Mouse (Mus musculus): ENCODE measurements around the gene Ppargc1a.

Ppargc1a gene

GRCm38 (mm10) chr5:51552483-51553091, 14.9 kb downstream of the Ppargc1a start:
- no peak for DNase-seq (ENCODE audit: low read depth)

GRCm38 (mm10) chr5:51551852-51552482, 15.6 kb downstream of the Ppargc1a start:
- no peak for DNase-seq (ENCODE audit: low read depth)

GRCm38 (mm10) chr5:51547442-51548035, 20.0 kb downstream of the Ppargc1a start:
- DNase-seq (ENCODE audit: low read depth), result no peak

- DNase-seq (ENCODE audit: low read depth), result no peak
Observed at GRCm38 (mm10) chr5:51546817-51547216, 20.7 kb downstream of the Ppargc1a start.

- no peak for DNase-seq (ENCODE audit: low read depth)
Observed at GRCm38 (mm10) chr5:51545133-51546049, 22.1 kb downstream of the Ppargc1a start.

GRCm38 (mm10) chr5:51544141-51544735, 23.3 kb downstream of the Ppargc1a start:
- no peak for DNase-seq (ENCODE audit: low read depth)

- no peak for DNase-seq (ENCODE audit: low read depth)
Observed at GRCm38 (mm10) chr5:51541557-51541956, 26.0 kb downstream of the Ppargc1a start.

GRCm38 (mm10) chr5:51540816-51541215, 26.7 kb downstream of the Ppargc1a start:
- no peak for DNase-seq (ENCODE audit: low read depth)

GRCm38 (mm10) chr5:51539563-51539962, 28.0 kb downstream of the Ppargc1a start:
- no peak for DNase-seq (ENCODE audit: low read depth)

- DNase-seq (ENCODE audit: low read depth), result no peak
Observed at GRCm38 (mm10) chr5:51538319-51538718, 29.2 kb downstream of the Ppargc1a start.

- no peak for DNase-seq (ENCODE audit: low read depth)
Observed at GRCm38 (mm10) chr5:51537646-51538030, 29.9 kb downstream of the Ppargc1a start.

GRCm38 (mm10) chr5:51537009-51537645, 30.4 kb downstream of the Ppargc1a start:
- DNase-seq (ENCODE audit: low read depth), result no peak

- no peak for DNase-seq (ENCODE audit: low read depth)
Observed at GRCm38 (mm10) chr5:51534456-51534855, 33.1 kb downstream of the Ppargc1a start.

- no peak for DNase-seq (ENCODE audit: low read depth)
Observed at GRCm38 (mm10) chr5:51531286-51531685, 36.2 kb downstream of the Ppargc1a start.

- DNase-seq (ENCODE audit: low read depth), result no peak
Observed at GRCm38 (mm10) chr5:51529444-51529843, 38.1 kb downstream of the Ppargc1a start.

- no peak for DNase-seq (ENCODE audit: low read depth)
Observed at GRCm38 (mm10) chr5:51528165-51528498, 39.4 kb downstream of the Ppargc1a start.

GRCm38 (mm10) chr5:51527498-51528164, 39.9 kb downstream of the Ppargc1a start:
- DNase-seq (ENCODE audit: low read depth), result no peak

GRCm38 (mm10) chr5:51525858-51526257, 41.7 kb downstream of the Ppargc1a start:
- no peak for DNase-seq (ENCODE audit: low read depth)

GRCm38 (mm10) chr5:51520807-51521206, 46.7 kb downstream of the Ppargc1a start:
- DNase-seq (ENCODE audit: low read depth), result no peak

- no peak for DNase-seq (ENCODE audit: low read depth)
Observed at GRCm38 (mm10) chr5:51517440-51518187, 49.9 kb downstream of the Ppargc1a start.

Measured in c-Kit-positive CD71-negative TER-119-negative erythroid progenitor cells, embryonic 14.5 days (primary cell).